Mouse (Mus musculus): ENCODE results near the gene Nob1. TPM values are rescaled to one million over a fixed set of nuclear protein-coding genes. Genes with fewer than 3 reads are reported as not detected.

Gene Nob1
- polyA plus RNA-seq (2014; fragmentation: Illumina TruSeq; extraction: RNeasy Lipid Tissue Mini Kit (QIAGEN cat#74804); ENCODE audit: low read depth, low replicate concordance), result 3.9 TPM

GRCm38 (mm10) chr8:107424597-107425229 lies at the start of gene Nob1:
TSS of gene Nob1 (minus strand) at chr8:107425051.

GRCm38 (mm10) chr8:107435962-107436831 lies 11.3 kb upstream of the Nob1 start, which contains the start of gene Wwp2:
TSS of gene Wwp2 (plus strand) at chr8:107436365.

GRCm38 (mm10) chr8:107403038-107403781 lies 21.6 kb downstream of the Nob1 start, which contains the start of gene Nqo1:
TSS of gene Nqo1 (minus strand) at chr8:107403206.

Other genes starting within 250 kb of the Nob1 start
- 23.5 TPM for gene Nfat5, start 131.6 kb downstream of the Nob1 start, polyA plus RNA-seq (2014; fragmentation: Illumina TruSeq; extraction: RNeasy Lipid Tissue Mini Kit (QIAGEN cat#74804); ENCODE audit: low read depth, low replicate concordance)
- gene Nqo1, start 21.8 kb downstream of the Nob1 start, polyA plus RNA-seq (2014; fragmentation: Illumina TruSeq; extraction: RNeasy Lipid Tissue Mini Kit (QIAGEN cat#74804); ENCODE audit: low read depth, low replicate concordance), result 19.9 TPM
- 4.8 TPM for gene Wwp2, start 11.3 kb upstream of the Nob1 start, polyA plus RNA-seq (2014; fragmentation: Illumina TruSeq; extraction: RNeasy Lipid Tissue Mini Kit (QIAGEN cat#74804); ENCODE audit: low read depth, low replicate concordance)
- 60.8 TPM for gene Psmd7, start 163.4 kb upstream of the Nob1 start, polyA plus RNA-seq (2014; fragmentation: Illumina TruSeq; extraction: RNeasy Lipid Tissue Mini Kit (QIAGEN cat#74804); ENCODE audit: low read depth, low replicate concordance)

Data from liver, adult 10 weeks (tissue).